Mouse (Mus musculus): ENCODE data around the gene Cramp1l.

DNA sequence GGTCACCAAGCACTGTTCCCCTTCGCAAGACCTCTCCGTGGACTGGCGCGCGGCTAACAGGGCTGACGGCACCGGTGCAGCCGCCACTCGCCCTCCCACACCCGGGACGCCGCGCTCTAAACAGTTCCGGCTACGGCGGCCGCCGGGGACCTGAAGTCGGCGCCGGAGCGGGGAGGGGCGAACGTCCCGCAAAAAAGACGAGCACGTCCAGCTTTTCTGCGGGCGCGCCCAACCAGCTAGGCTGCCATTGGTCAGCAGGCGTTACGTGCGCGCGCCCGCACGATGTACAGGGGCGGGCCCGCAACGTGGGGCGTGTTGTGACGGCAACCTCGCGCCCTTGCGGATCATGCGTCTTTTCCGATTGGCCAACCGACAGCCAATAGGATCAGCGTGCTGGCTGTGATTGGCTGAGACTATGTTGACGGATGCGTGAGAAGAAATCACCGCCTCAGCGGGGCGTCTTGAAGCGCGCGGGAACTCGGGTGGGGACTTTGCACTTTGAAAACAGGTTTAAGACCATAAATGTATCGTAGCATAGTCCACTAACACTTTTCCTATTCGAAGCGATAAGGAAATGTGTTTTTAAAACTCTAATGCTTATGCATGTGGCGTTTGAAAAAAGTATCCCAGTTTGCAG lies at the start of gene Cramp1l, which contains the start of gene Ift140:
- TF ChIP-seq CTCF (IDR thresholded peaks at IDR 0.05; ENCODE audit: low read depth): no peak
- peak; percentile 6; the same call in 1 of the 2 replicates for TF ChIP-seq EP300 (IDR thresholded peaks at IDR 0.05; ENCODE audit: low read depth)

Data from liver, embryonic 14.5 days (tissue).